Mouse (Mus musculus): ENCODE results near the gene Ppp1r3e.

Gene Ppp1r3e

DNA sequence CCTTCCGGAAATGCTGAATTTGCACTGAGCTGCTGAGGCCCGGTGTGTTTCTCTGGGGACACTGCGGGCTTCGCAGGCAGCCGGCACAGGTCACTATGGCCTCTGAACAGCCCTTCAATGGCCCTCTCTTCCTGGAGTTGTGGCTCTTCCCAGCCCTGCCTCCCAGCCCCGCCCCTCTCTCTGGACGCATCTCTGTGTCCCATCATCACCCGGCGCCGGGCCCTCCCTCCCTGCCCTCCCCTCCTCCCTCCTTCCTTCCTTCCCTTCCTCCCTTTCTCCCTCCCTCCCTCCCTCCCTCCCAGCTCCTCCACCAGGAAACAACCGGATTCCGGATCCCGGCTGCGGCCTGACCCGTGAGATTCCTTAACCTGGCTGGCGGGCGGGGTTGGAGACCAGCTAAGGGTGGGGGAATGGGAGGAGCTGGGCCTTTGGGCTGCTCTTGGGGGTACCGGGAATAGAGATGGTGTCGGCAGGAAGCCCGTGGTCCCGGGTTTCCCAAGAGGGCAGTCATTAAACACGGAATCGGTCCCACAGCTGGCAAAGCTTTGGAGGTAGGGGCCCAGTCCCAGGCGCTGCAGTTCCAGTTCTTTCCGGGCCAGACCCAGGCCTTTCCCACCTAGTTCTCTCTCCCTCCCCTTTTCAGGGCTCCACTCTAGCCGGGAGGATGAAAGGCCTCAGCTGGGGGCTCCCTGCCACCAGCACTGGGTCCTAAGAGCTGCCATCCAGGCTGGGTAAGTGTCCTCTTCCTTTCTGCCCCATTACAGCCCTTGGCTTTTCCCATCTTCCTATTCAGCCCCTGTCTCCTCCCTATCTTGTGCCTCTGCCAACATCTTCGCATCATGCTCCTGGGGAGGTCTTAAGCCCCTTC, 6.0 kb upstream of the Ppp1r3e start, which contains the start of the genes Bcl2l2 and Gm20521:
Bcl2l2 (plus strand) TSS at position 224 of the 868 bp plus-strand sequence.
Gm20521 (plus strand) TSS at position 288 of the 868 bp plus-strand sequence.
- DNase-seq (ENCODE audit: low spot score) = no peak

GRCm38 (mm10) chr14:54876539-54877047, 757 bp downstream of the Ppp1r3e start:
- DNase-seq (ENCODE audit: low spot score) = no peak

DNA sequence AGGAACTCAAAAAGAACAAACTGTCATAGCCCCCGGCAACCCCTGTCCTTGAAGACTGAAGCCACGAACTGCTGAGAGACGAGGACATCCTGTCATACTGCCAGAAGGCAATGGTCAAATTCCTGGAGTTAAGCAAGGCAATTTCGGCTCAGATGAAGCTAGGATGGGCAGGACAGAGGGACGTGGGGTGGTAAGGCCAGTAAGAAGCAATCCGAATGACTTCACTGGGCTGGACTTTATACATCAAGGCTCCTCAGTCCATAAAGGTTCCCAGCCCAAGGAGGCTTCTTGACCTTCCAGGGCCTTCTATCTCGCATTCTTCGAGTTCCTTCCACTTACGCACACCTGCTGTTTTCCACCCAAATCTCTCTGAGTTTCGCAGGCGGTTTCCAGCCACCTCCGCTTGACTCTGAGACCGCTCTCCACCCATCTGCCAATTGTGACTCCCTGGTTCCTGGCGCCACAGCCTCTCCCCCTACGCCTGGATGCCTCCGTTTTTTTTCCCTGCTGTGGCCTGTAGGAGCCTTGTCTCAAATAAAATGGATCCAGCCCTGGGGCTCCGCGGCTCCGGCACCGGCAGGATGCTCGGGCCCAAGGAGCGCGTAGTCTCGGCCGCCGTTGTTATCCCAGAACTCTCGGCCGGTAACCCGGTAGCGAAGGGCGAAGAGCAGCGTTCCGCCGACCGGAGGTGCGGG, 1.4 kb downstream of the Ppp1r3e start:
- DNase-seq (ENCODE audit: low spot score) = no peak

GRCm38 (mm10) chr14:54874165-54874564, 3.2 kb downstream of the Ppp1r3e start:
- no peak for DNase-seq (ENCODE audit: low spot score)

GRCm38 (mm10) chr14:54870861-54871260, 6.5 kb downstream of the Ppp1r3e start, which contains the start of gene Homez:
Gene Homez, minus strand, starts transcription at chr14:54870961.
- no peak for DNase-seq (ENCODE audit: low spot score)

DNA sequence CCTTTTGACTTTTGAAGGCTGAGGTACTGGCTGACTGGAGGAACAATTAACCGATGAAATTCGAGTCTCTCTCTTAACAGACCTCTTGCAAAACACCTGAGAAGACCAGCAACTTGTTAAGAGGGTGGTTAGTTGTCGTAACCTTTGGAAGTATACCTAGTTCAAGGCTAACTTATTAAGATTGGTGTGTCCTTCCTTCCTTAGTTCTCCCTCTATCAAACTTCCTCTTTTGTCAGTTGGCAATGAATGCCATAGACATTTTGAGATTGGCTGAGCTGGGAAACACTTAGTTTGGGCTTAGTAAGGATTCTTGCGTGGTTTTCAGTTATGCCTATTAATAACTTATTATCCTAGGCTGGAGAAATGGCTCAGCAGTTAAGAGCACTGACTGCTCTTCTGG, 9.3 kb downstream of the Ppp1r3e start:
- DNase-seq (ENCODE audit: low spot score) = no peak

- no peak for DNase-seq (ENCODE audit: low spot score)
These were observed 10.4 kb downstream of the Ppp1r3e start for GRCm38 (mm10) chr14:54866936-54867335.

DNA sequence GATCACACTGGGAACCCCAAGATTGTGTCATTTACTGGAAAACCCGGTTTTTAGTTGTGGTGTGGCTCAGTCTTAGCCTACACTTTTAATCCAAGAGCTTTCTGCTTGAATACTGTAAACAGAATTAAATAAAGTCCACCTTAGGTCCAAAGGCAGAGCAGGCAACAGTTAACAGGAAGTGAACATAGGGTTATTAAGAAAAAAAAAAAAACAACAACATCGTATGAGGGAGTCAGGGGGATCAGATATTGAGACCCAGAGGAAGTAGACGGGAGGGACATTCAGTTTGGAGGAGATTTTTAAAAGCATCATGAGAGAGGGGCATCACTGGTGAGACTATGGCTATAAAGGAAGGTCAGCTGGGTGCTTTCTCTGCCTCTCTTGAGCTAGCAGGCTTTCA, 11.1 kb downstream of the Ppp1r3e start:
- no peak for DNase-seq (ENCODE audit: low spot score)

DNA sequence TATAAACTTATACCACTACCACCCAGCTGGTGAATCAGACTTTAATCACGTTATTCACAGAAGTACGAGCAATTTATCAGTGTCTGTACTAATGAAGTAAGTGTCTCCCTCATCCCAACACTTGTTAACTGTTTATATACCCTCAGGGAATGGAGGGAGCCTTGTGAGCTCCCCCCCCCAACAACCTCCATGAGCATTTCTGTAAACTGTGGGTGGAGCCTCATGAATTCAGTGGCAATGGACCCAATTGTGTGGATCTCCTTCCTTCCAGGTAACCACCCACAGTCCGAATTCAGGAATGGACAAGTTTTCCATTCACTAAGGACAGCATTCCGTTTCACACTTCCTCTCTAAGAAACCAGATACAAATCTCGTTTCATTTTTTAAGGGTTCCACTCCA, 11.7 kb downstream of the Ppp1r3e start:
- DNase-seq (ENCODE audit: low spot score) = no peak

DNA sequence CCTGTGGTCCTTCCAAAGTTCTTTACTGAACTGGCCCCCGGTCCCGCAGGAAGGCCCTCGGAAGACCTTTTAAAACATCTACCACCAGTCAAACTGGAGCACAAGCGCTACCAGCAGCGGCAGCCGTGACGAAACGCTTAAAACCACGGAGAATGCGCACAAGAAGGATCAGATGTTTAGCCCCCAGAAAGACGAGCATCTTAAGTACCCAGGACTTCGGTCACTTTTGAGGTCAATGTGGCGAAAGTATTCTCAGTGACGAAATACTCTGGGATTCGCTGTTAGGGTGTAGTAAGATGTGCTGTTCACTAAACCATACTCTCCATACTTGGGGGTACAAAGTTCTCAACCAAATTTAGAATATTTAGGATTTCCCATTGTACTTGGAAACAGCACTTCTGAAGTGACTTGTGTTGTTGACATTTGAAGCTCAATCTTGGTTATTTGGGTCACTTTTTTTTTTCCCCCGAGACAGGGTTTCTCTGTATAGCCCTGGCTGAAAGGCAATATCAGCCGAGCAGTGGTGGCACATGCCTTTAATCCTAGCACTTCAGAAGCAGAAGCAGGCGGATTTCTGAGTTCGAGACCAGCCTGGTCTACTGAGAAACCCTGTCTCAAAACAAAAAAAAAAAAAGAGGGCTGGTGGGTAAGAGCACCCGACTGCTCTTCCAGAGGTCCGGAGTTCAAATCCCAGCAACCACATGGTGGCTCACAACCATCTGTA, 12.9 kb downstream of the Ppp1r3e start:
- no peak for DNase-seq (ENCODE audit: low spot score)

DNA sequence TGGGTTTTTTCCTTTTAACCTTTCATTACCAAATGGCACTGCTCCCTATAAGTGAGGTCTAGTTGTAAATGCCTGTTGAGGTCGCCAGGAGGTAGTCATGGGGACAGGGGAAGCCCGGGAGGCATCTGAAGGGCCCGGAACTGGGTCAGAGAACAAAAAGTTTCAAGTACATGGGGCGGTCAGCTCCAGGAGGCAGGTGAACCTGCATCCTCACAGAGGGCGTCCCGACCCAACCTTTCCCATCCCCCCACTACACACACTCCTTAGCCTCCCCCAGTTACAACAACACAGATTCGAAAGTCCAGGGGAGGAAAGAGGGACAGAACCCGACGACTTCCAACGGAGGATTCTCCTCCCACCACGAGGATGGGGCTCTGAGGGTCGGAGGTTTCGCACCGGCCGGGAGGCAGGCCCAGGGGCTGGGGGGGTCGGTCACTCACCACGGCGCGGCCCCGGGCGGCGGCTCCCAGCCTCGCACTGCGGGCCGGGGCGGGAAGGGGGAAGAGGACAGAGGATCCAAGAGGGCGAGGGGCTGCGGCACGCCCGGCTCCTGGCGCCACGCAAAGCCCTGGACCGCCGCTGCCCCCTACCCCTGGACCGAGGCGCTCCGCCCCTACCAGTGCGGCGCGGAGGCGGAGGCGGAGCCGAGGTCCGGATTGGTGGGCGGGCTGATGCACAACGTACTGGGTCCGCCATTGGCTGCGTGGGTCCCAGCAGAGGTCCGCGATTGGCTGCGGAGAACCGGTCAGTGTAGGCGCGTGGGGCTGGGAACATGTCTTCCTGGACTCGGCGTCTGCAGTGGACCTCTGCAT, 13.6 kb downstream of the Ppp1r3e start:
- peak; percentile 69 for DNase-seq (ENCODE audit: low spot score)

- peak; percentile 55 for DNase-seq (ENCODE audit: low spot score)
These were observed 16.8 kb downstream of the Ppp1r3e start for GRCm38 (mm10) chr14:54860511-54860910.

DNA sequence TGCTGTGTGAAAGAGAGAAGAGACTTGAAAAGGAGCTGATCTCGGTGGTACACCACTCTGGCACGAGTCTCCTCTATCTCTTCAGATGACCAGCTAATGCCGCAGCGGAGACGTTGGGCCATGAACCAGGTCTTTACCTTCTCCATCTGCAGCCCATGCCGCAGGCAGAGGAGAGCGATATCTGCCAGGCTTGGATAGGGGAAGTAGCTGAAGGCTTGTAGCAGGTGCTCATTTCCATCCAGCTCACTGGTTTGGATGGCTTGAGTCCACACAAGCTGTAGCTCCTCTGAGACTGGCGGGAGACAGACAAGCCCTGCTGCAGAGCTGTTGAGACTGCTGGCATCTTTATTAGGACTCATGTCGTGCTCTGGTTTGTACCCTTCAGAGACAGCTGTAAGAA, 19.5 kb downstream of the Ppp1r3e start:
- DNase-seq (ENCODE audit: low spot score) = no peak

- no peak for DNase-seq (ENCODE audit: low spot score)
These were observed 20.6 kb downstream of the Ppp1r3e start for GRCm38 (mm10) chr14:54856703-54857102.

DNA sequence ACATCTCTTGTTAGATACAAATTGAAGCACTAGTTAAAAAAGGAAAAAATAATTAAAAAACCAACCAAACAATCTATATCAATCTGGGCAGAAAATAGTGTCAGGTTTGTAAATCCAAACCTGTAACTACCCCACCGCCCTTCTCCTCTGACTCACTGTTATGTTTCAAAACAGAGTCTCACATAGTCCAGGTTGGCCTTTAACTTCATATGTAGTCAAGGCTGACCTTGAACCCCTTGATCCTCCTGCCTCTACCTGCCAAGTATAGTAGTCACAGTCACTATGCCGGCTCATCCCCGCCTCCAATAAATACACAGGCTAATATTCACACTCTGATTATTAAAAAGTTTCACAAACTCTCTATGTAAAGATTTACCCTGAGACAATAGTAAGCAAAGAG, 21.6 kb downstream of the Ppp1r3e start:
- no peak for DNase-seq (ENCODE audit: low spot score)

GRCm38 (mm10) chr14:54843461-54843860, 33.9 kb downstream of the Ppp1r3e start:
- DNase-seq (ENCODE audit: low spot score) = peak; percentile 15

GRCm38 (mm10) chr14:54823716-54824115, 53.6 kb downstream of the Ppp1r3e start:
- DNase-seq (ENCODE audit: low spot score) = no peak

All from layer of hippocampus, adult 9-10 months (tissue).